Mouse (Mus musculus) forelimb bud, embryonic 11.5 days (tissue): ENCODE measurements around the gene Ifna7.
"Not testable (repeated sequence)": the region's sequence is repeated elsewhere in the genome, so short reads cannot be mapped to it uniquely, and the experiment has no call there.

Experiments
- DNase-seq: peaks from one replicate; pipeline ENCODE4 v3.0.0-alpha.2; 2012; ENCODE audit warnings: low read depth, low spot score

Gene Ifna7

GRCm38 (mm10) chr4:88815928-88816327 is at the start of gene Ifna7:
Ifna7 (plus strand) TSS chr4:88816228.
- no peak for DNase-seq

DNA sequence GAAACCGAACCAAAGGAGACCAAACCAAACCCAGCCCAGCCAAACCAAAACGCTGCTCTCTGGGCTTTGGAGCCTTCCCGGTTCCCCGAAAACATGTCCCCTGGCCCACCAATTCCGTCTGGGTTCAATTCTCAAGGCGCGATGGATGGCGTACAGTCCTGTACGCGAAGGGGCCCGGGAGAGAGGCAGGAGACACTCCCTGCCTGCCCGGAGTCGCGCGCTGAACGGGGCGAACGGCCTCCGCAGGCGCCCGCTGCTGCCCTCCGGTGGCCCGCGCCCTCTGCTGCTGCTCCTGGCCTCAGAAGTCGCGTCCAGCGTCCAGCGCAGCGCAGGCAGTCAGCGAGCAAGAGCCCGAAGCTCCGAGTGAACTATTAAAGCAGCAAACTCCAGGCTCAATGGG is 42.5 kb upstream of the Ifna7 start, which contains the start of gene Gm13290:
Gene Gm13290, plus strand, starts transcription at position 301 of the 400 bp plus-strand sequence.
- DNase-seq: not testable (repeated sequence)

DNA sequence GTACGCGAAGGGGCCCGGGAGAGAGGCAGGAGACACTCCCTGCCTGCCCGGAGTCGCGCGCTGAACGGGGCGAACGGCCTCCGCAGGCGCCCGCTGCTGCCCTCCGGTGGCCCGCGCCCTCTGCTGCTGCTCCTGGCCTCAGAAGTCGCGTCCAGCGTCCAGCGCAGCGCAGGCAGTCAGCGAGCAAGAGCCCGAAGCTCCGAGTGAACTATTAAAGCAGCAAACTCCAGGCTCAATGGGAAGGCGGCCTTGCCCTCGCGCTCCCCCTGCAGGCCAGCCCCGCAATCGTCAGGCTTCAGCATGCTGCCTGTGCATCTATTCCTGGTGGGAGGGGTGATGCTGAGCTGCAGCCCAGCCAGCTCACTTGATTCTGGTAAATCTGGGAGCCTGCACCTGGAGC is 39.4 kb upstream of the Ifna7 start, which contains the start of gene Gm13289:
Gene Gm13289, plus strand, starts transcription at position 301 of the 400 bp plus-strand sequence.
- not testable (repeated sequence) for DNase-seq

GRCm38 (mm10) chr4:88779550-88779949 is 36.5 kb upstream of the Ifna7 start, which contains the start of gene Gm13272:
Gm13272 (plus strand) TSS chr4:88779850.
- DNase-seq: not testable (repeated sequence)

DNA sequence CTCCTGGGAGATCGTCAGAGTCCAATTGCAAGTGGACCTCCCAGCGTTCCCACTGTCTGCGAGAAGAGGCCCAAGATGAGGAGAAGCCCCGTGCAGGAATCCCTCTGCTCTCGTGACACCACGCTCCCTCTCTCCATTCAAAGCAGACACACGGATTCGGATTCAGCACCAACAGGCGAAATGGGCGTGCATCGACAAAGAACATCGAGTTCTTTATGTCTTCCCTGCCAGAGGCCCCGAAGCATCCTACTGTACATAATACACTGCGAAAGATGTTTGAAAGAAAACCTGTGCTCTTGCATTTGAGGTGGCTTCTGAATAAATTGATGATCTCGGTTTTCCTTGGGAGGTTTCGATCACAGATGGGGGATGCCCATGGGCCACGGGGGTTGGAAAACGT is 35.7 kb upstream of the Ifna7 start:
- DNase-seq: not testable (repeated sequence)

DNA sequence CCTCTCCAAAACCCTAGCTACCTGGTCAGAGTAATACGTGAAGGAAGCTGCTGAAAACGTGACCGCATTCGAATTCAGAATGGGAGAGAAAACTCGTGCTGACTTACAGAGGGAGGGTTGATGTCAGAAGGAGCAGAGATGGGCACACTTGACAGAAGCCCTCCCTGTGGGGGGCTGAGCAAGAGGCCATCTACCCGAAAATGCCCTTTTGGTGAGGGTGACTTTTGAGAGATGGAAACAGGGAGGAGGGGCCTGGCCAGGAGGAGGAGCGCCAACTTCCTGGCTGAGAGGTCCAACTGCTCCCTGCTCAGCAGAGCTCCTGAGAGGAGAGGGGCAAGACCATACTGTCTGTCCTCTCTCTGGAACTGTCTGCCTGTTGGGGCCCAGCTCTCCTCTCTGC is 34.2 kb upstream of the Ifna7 start, which contains the start of gene Ifnz:
Gene Ifnz, plus strand, starts transcription at position 301 of the 400 bp plus-strand sequence.
- not testable (repeated sequence) for DNase-seq

- not testable (repeated sequence) for DNase-seq
These were observed 33.7 kb upstream of the Ifna7 start for GRCm38 (mm10) chr4:88782335-88782734.

DNA sequence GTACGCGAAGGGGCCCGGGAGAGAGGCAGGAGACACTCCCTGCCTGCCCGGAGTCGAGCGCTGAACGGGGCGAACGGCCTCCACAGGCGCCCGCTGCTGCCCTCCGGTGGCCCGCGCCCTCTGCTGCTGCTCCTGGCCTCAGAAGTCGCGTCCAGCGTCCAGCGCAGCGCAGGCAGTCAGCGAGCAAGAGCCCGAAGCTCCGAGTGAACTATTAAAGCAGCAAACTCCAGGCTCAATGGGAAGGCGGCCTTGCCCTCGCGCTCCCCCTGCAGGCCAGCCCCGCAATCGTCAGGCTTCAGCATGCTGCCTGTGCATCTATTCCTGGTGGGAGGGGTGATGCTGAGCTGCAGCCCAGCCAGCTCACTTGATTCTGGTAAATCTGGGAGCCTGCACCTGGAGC is 30.6 kb upstream of the Ifna7 start, which contains the start of gene Gm13276:
Gene Gm13276, plus strand, starts transcription at position 301 of the 400 bp plus-strand sequence.
- not testable (repeated sequence) for DNase-seq

DNA sequence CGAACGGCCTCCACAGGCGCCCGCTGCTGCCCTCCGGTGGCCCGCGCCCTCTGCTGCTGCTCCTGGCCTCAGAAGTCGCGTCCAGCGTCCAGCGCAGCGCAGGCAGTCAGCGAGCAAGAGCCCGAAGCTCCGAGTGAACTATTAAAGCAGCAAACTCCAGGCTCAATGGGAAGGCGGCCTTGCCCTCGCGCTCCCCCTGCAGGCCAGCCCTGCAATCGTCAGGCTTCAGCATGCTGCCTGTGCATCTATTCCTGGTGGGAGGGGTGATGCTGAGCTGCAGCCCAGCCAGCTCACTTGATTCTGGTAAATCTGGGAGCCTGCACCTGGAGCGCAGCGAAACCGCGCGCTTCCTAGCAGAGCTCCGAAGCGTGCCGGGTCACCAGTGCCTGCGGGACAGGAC is 27.6 kb upstream of the Ifna7 start, which contains the start of gene Gm13277:
Gene Gm13277, plus strand, starts transcription at position 231 of the 400 bp plus-strand sequence.
- DNase-seq: not testable (repeated sequence)

DNA sequence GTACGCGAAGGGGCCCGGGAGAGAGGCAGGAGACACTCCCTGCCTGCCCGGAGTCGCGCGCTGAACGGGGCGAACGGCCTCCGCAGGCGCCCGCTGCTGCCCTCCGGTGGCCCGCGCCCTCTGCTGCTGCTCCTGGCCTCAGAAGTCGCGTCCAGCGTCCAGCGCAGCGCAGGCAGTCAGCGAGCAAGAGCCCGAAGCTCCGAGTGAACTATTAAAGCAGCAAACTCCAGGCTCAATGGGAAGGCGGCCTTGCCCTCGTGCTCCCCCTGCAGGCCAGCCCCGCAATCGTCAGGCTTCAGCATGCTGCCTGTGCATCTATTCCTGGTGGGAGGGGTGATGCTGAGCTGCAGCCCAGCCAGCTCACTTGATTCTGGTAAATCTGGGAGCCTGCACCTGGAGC is 24.8 kb upstream of the Ifna7 start, which contains the start of gene Gm13278:
Gene Gm13278, plus strand, starts transcription at position 301 of the 400 bp plus-strand sequence.
- not testable (repeated sequence) for DNase-seq

DNA sequence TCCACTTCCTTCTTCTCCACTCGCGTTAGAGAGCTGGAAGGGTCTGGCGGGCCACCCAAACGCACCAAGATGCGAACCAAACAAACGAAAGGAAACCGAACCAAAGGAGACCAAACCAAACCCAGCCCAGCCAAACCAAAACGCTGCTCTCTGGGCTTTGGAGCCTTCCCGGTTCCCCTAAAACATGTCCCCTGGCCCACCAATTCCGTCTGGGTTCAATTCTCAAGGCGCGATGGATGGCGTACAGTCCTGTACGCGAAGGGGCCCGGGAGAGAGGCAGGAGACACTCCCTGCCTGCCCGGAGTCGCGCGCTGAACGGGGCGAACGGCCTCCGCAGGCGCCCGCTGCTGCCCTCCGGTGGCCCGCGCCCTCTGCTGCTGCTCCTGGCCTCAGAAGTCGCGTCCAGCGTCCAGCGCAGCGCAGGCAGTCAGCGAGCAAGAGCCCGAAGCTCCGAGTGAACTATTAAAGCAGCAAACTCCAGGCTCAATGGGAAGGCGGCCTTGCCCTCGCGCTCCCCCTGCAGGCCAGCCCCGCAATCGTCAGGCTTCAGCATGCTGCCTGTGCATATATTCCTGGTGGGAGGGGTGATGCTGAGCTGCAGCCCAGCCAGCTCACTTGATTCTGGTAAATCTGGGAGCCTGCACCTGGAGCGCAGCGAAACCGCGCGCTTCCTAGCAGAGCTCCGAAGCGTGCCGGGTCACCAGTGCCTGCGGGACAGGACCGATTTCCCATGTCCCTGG is 21.9 kb upstream of the Ifna7 start, which contains the start of gene Gm13275:
Gene Gm13275, plus strand, starts transcription at position 552 of the 740 bp plus-strand sequence.
- DNase-seq: not testable (repeated sequence)

- DNase-seq: not testable (repeated sequence)
These were observed 18.9 kb upstream of the Ifna7 start, which contains the start of gene Gm13279 for GRCm38 (mm10) chr4:88797097-88797496. Gm13279 (plus strand) TSS chr4:88797397.

- DNase-seq: not testable (repeated sequence)
These were observed 16.7 kb upstream of the Ifna7 start, which contains the start of gene Gm13285 for GRCm38 (mm10) chr4:88799365-88799764. Gm13285 (plus strand) TSS chr4:88799665.

GRCm38 (mm10) chr4:88802954-88803353 is 13.1 kb upstream of the Ifna7 start, which contains the start of gene Gm13287:
Gm13287 (plus strand) TSS chr4:88803254.
- not testable (repeated sequence) for DNase-seq

- not testable (repeated sequence) for DNase-seq
These were observed 10.8 kb upstream of the Ifna7 start, which contains the start of gene Gm13288 for GRCm38 (mm10) chr4:88805231-88805630. Gm13288 (plus strand) TSS chr4:88805531.

DNA sequence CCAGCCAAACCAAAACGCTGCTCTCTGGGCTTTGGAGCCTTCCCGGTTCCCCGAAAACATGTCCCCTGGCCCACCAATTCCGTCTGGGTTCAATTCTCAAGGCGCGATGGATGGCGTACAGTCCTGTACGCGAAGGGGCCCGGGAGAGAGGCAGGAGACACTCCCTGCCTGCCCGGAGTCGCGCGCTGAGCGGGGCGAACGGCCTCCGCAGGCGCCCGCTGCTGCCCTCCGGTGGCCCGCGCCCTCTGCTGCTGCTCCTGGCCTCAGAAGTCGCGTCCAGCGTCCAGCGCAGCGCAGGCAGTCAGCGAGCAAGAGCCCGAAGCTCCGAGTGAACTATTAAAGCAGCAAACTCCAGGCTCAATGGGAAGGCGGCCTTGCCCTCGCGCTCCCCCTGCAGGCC is 10.3 kb upstream of the Ifna7 start:
- not testable (repeated sequence) for DNase-seq

- DNase-seq: no peak
These were observed 3.6 kb downstream of the Ifna7 start, which contains the start of gene Ifna11 for GRCm38 (mm10) chr4:88819659-88820058. Ifna11 (plus strand) TSS chr4:88819959.

DNA sequence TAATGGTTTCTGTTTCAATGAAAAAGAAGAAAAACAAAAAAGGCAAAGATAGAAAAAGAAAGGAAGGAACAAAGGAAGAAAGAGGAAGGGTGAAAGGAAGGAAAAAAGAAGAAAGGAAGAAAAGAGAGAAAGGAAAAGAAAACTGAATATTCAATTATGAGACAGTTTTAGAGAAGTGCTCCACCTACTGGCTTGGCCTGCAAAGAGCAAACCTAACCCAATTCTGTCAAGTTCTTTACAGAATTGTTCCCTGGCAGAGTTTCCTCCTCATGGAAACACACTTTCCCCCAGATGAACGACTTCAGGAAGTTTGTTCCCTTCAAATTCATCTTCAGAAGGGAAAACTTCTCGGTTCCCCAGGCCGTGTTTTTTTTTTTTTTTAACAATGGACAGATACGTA is 7.0 kb downstream of the Ifna7 start:
- no peak for DNase-seq

DNA sequence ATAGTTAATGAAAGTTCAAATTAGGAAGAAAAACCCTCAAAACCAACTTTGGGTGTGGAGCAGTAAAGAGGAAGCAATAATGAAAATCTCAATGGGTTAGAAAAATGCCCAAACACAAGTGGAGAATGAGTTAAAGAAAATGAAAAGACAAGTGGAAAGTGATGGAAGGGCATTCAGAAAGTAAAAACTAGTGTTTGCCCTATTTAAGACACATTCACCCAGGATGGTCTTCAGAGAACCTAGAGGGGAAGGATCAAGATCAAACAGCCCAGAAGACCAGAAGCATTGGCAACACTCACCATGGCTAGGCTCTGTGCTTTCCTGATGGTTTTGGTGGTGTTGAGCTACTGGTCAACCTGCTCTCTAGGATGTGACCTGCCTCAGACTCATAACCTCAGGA is 11.1 kb downstream of the Ifna7 start, which contains the start of gene Ifna6:
Gene Ifna6, plus strand, starts transcription at position 301 of the 400 bp plus-strand sequence.
- DNase-seq: not testable (repeated sequence)

DNA sequence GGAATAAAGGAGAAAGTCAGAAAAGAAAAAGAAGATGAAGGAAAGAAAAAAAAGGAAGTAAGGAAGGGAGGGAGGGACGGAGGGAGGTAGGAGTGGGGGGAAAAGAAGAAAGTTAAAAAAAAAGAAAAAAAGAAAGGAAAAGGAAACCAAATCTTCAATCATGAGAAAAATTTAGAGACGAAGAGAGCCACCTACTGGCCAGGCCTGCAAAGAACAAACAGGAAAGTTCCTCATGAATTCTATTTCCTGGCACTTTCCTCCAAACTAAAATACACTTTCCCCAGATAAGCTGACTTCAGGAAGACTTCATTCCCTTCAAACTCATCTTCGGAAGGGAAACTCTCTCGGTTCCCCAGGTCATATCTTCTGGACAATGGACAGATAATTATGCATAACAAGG is 14.5 kb downstream of the Ifna7 start:
- no peak for DNase-seq

- DNase-seq: not testable (repeated sequence)
These were observed 19.2 kb downstream of the Ifna7 start, which contains the start of gene Ifna5 for GRCm38 (mm10) chr4:88835225-88835624. Ifna5 (plus strand) TSS chr4:88835525.

DNA sequence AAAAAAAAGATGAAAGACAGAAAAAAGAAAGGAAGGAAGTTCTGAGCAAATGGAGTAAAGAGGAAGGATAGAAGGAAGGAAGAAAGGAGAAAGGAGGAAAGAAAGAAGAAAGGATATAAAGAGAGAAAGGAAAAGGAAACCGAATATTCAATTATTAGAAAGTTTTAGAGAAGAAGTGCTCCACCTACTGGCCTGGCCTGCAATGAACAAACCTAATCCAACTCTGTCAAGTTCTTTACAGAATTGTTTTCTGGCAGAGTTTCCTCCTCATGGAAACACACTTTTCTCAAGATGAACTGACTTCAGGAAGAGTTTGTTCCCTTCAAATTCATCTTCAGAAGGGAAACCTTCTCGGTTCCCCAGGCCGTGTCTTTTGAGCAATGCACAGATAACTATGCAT is 22.8 kb downstream of the Ifna7 start:
- no peak for DNase-seq
